Mouse (Mus musculus): Measurements from ENCODE around the gene Bend6.

GRCm38 (mm10) chr1:33803323-33803722 is 104.3 kb downstream of the Bend6 start:
- TF ChIP-seq POLR2A (IDR thresholded peaks at IDR 0.05; ENCODE audit: borderline replicate concordance, extremely low read depth, low read depth, low read length) (no peak), CTCF (IDR thresholded peaks at IDR 0.05; ENCODE audit: insufficient read depth, low read length) (no peak)

Measured in lung, adult 2 months (tissue).